Mouse (Mus musculus) left cerebral cortex, adult 8-10 months (tissue): Measurements from ENCODE around the gene Slc39a9. TPM values are rescaled to one million over a fixed set of nuclear protein-coding genes. Genes with fewer than 3 reads are reported as not detected.

ENCODE experiments used
- DNase-seq, 2 experiments: peaks; one replicate each; pipeline ENCODE4 v3.0.0; 2022; ENCODE audit warnings: low spot score in 2 of 2
- total RNA-seq, 4 experiments: library from RNA; stranded (reverse); gene quantifications; 2 replicates each; pipeline ENCODE4 v1.2.4; 2022

Gene Slc39a9
- total RNA-seq, 4 experiments from 2014 or later = 34.7 to 40.3 (median 37.8) TPM

GRCm38 (mm10) chr12:80653951-80654658 is 10.4 kb downstream of the Slc39a9 start:
- no peak for DNase-seq

DNA sequence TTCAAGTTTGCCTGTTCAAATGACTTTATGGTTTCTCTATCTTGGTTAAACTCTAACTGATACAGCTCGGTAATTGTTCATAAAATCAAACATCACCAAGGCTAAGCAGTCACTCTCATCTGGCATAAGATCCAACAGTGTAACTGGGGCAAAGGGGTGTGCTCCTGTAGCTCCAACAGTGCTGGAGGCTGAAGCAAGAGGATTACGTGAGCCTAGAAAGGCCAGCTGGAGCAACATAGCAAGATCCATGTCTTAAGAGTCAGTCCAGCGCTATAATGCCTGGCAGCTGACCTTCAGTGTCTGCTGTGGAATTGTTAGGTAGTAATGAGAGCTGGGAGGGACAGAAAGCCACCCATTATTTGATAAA is 11.0 kb downstream of the Slc39a9 start:
- DNase-seq = no peak

- no peak for DNase-seq
These were observed 15.0 kb downstream of the Slc39a9 start for GRCm38 (mm10) chr12:80658661-80659060.

DNA sequence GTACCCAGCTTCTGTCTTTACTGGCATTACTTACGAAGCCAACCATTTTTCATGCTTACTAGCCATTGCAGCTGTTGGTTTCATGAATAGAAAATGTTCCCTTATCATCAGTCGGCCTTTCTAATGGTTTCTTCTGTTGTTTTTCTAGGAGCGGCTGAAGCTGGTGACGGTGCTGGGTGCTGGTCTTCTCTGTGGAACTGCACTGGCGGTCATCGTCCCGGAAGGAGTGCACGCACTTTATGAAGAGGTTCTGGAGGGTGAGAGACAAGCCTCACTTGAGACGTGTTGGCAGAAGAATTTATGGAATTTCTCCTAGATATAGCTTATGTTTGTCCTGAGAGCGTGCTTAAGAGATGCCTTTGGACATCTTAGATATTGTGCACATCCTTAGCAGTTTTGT is 18.6 kb downstream of the Slc39a9 start:
- DNase-seq = no peak

DNA sequence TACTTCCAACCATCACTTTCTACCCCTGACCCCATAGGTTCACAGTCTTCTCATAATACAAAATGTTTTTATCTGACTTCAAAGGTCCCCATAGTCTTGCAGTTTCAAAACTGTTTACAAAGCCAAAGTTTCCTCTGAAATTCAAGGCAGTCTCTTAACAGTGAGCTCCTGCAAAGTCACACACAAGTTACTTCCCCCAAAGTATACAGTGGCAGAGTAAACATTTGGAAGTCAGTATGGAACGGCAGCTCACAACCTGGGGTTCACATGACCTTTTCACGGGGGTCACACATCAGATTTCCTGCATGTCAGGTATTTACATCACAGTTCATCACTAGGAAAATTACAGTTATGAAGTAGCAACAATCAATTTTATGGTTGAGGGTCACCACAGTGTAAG is 20.3 kb downstream of the Slc39a9 start:
- no peak for DNase-seq

DNA sequence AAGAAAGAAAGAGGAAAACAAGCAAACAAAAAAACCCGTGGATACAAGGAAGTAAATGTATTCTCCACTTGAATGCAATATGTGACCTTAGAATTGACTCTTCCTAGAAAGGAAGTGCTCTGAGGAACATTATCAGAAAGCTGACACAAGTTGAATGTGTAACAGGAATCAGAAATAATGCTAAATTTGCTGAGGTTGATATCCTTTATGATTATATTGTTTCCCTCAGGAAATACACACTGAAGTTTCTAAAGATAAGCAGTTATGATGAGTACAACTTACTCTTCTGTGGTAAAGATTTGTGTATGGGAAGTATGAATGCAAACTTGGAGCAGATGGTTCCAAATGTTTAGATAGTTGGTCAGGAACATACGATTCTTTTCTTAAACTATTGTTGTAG is 24.7 kb downstream of the Slc39a9 start:
- no peak for DNase-seq

- DNase-seq = no peak
These were observed 29.5 kb downstream of the Slc39a9 start for GRCm38 (mm10) chr12:80673170-80673569.

DNA sequence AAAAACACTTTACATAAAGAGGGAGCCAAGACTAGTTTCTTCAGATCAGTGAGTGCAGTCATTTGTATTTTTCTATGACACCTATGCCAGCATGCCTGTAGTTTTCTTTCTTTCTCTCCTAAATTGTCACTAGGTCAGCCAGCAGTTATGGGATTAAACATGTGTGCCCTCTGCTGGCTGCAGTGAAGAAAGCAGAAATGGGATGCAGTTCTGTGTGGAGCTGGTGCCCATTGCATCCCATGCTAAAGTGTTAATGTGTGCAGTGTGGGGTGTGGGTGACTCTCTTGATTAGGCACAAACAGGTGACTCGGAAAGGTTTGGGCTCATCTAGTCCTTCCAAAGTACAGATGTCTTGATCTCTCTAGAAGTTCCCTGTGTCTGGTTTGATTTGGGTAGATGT is 37.7 kb downstream of the Slc39a9 start:
- no peak for DNase-seq

- no peak for DNase-seq
These were observed 39.9 kb downstream of the Slc39a9 start for GRCm38 (mm10) chr12:80683554-80683953.

DNA sequence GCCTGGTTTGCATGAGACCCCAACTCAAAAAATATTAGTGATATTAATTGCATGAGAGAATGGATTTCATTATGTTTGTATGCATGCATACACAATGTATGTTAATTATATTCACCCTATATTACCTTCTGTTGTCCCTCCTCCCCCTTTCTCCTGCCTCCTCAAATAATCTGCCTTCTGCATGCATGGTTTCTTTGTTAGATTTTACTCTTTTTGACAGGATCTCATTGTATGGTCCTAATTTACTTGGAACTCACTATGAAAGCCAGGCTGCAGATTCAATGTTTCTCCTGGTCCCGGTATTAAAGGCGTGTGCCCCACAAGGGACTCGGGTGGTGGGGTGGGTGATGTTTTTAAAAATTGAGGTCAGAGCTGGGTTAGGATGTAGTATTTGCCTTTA is 40.6 kb downstream of the Slc39a9 start:
- no peak for DNase-seq

GRCm38 (mm10) chr12:80687788-80688211 is 44.1 kb downstream of the Slc39a9 start:
- no peak for DNase-seq

GRCm38 (mm10) chr12:80689696-80690095 is 46.0 kb downstream of the Slc39a9 start:
- no peak for DNase-seq

DNA sequence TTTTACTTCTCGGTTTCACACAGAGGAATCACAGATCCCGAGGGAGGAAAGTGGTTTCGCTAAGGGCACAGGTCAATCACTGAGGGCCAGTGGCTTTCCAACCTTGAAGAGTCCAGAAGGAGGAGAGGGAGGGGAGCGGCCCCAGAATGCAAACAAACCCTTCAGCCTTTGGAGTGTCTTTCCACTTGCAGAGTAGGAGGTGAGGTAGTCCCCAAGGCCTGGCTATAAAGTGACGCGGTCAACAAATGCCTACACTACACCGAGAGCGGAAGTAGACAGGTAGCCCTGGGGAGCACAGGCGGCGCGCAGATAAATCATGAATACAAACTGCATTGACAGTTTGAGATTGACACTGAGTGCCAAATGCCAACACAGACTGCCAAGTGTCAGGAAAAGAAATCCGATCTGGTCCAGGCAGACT is 48.0 kb downstream of the Slc39a9 start:
- DNase-seq = no peak

DNA sequence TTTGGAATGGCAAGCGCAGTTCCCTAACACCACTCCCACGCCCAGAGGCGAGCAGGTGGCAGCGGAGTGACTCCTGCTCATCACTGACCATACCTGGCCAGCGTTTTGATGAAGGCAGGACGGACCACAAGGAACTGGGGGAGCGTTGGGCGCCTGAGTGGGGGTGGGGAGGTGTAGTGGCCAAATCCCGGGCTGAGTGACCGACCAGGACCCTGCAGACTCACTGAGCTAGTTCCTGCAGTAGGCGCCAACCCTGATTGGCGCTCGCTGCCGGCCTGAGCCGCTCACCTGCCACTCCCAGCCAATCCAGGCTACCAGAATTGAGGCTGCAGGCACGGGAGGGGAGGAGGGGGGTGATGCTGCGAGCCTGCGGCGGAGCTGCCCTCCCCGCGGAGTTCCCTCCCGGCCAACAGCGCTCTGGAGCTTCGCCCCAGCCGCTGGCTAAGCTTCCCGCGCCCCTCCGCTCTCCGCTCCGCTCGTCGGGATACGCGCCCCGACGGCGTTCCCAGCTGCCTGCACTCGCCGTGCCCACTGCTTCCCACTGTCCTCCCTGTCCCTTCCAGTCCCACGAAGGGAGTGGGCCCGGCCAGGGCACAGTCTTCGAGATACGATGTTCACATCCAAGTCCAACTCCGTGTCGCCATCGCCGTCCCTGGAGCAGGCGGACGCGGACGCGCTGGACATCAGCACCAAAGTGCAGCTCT is 48.7 kb downstream of the Slc39a9 start, which contains the start of gene Plekhd1:
TSS of gene Plekhd1 (plus strand) at position 323 of the 704 bp plus-strand sequence.
- peak in 1 of 2 experiments; percentile 28 for DNase-seq

DNA sequence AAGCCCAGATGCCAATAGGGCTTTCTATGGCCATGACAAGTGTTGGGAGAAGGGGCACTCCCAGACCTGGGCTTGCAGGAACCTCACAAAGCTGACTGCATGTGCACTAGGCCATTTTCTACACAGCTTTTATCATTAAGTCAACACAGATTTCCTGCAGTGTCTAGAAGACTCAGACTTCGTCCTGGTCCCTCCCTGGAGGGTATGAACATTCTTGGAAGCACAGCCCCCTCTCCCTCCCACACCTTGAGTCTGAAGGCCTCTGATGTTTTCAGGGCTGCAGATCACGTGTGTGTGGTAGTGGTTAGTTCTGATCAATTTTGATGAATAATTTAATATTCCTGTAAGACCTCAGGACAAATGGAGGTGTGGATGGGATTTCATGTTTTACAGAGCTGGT is 50.0 kb downstream of the Slc39a9 start:
- no peak for DNase-seq

DNA sequence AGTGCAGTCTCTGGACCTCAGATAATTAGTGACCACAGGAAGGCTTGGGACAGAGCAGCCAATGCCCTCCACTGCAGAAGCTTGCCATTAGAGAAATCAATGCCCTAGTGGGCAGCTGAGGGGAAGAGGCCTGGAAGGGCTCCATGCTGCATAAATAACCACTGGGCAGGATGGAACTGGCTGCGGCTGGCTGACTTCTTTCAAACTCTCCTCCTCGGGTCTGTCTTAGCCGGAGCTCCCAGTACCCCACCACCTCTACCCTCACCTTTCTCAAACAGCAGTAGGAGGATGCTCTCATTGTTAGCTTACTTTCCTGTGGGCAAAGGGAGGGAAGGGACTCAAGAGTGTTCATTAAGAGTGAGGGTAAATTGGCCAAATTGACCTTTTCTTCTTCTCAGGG is 51.3 kb downstream of the Slc39a9 start:
- no peak for DNase-seq

DNA sequence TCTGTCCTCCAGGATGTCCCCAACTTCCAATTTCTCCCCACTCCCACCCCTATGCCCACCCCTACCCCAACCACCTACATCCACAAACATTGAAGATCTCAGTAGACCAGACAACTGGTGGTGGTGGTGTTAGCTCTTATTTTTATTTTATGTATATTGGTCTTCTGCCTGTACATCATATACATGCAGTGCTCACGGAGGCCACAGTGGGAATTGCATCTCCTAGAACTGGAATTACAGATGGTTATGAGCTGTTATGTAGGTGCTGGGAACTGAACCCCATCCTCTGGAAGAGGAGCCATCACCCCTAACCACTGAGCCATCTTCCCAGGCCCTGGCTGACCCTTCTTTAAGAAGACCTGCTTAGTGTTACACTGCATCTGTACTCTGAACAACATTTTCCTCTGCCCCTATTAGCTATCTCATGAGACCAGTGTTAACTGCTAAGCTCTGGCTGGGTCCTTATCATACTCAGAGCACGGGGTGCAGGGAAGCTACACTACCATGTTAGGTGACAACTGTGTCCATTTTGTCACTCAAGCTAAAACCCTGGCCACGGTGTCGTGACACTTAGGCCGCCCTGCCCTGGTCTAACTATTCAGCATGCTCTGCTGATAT is 55.0 kb downstream of the Slc39a9 start:
- no peak for DNase-seq

- no peak for DNase-seq
These were observed 55.5 kb downstream of the Slc39a9 start for GRCm38 (mm10) chr12:80699144-80699531.

DNA sequence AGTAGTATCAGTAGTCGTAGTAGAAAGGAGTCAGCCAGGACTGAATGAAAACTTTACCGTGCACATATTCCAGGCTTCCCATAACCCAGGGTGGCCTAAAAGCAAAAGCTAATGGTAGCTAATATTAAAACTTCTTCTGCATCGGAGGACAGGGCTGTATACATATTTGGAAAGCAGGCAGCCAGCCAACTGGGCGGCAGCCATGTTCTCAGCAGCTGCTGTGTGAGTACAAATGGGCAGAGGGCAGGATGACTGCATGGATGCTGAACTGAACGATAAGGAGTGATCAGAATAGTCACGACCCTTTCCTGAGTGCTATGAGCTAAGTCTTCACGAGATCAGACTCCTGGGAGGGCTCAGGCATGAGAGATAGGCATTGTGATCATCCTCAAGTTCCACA is 57.6 kb downstream of the Slc39a9 start:
- DNase-seq = no peak

DNA sequence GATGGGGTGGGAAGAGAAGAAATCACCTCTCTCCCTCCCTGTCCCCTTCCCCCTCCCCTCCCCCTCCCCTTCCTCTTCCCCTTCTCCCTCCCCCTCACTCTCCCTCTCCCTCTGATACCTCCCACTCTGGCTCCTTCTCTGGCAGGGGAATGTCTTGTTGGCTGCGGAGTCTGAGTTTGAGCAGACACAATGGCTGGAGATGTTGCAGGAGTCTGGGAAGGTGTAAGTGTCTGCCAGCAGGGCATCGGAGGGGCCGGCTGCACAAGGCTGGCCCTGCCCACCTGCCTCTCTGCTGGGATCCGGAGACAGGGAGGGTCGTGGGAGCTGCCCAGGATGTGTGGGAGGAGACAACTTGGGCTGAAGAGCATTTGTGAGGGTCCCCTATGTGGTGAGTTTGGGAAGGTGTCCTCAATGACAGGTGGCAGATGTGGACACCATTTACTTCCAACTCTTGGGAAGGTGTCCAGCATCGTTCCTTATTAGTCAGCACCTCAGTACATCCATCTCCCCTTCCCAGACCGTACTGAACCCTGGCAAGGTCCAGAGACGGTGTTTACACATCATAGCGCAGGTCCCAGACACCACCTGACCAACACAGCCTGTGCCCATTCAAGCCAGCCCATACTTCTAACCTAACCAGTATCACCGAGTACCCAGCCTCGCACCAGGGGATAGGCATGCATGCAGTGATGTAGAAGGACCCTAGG is 62.7 kb downstream of the Slc39a9 start:
- DNase-seq = no peak

DNA sequence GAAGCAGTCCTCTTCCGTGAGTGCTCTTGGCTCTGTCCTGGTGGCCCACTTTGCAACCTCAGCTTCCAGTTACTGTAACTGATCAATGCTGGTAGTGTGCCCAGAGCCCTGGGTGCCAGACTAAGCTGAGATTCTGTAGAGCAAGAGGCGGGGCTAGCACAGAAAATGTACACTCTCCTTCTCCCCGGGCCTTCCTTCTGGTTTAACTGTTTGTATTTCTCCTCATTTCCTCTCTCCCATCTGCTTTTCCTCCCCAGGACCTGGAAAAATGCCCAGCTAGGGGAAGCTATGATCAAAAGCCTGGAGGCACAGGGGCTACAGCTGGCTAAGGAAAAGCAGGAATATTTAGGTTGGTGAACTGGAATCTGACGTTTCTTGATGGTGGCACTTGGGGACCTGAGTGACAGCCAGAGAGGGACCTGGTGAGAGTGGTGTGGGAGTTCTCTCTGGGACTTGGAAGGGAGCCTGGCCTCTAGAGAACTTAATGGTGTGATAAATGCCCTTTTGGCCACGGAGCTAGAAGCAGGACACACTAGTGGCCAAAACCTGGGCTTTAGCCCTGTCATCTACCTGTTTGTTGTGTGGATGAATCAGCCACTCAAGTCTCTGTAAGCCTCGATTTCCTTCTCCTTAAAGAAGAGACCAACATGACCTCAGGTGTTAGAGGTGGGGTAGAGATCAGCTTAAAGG is 63.4 kb downstream of the Slc39a9 start:
- DNase-seq = no peak
